Mouse (Mus musculus): ENCODE data around the gene Bcap31. TPM values are rescaled to one million over a fixed set of nuclear protein-coding genes. Genes with fewer than 3 reads are reported as not detected.

Gene Bcap31
- polyA plus RNA-seq, 1 experiment from 2014 or later: 301 TPM

GRCm38 (mm10) chrX:73685629-73686028 is 30.3 kb downstream of the Bcap31 start:
- Histone ChIP-seq H3K27me3 (ENCODE audit: control insufficient read depth, insufficient read depth, low read depth, low read length) (no peaks in the 10 kb centered on the region), H3K9me3 (ENCODE audit: control insufficient read depth, low read length) (no peaks in the 10 kb centered on the region), H3K36me3 (ENCODE audit: control insufficient read depth, insufficient read depth, low read length) (peaks cover 11% of the 10 kb centered on the region), H3K4me3 (ENCODE audit: low read length) (no peak overlapping the region), H3K4me2 (ENCODE audit: low read depth, low read length) (no peak overlapping the region), H3K9ac (ENCODE audit: low read length) (no peak overlapping the region), H3K27ac (ENCODE audit: low read length) (no peak overlapping the region), H3K4me1 (replicated peaks; ENCODE audit: control insufficient read depth, insufficient read depth, low read length) (no peaks in the 10 kb centered on the region)
- 66% methylated on average over 3 of the region's 3 CpGs for WGBS
- no peak for ATAC-seq (ENCODE audit: low read depth)

- Histone ChIP-seq H3K36me3 (ENCODE audit: control insufficient read depth, insufficient read depth, low read length) (peaks cover 11% of the 10 kb centered on the region), H3K4me1 (replicated peaks; ENCODE audit: control insufficient read depth, insufficient read depth, low read length) (no peaks in the 10 kb centered on the region), H3K4me3 (ENCODE audit: low read length) (no peak overlapping the region), H3K9me3 (ENCODE audit: control insufficient read depth, low read length) (no peaks in the 10 kb centered on the region), H3K4me2 (ENCODE audit: low read depth, low read length) (no peak overlapping the region), H3K9ac (ENCODE audit: low read length) (no peak overlapping the region), H3K27me3 (ENCODE audit: control insufficient read depth, insufficient read depth, low read depth, low read length) (no peaks in the 10 kb centered on the region), H3K27ac (ENCODE audit: low read length) (no peak overlapping the region)
- no peak for ATAC-seq (ENCODE audit: low read depth)
These were observed 31.0 kb downstream of the Bcap31 start for GRCm38 (mm10) chrX:73684978-73685377.

- no peaks in the 10 kb centered on the region for H3K27me3 ChIP-seq (ENCODE audit: control insufficient read depth, insufficient read depth, low read depth, low read length)
- H3K9ac ChIP-seq (ENCODE audit: low read length): no peak overlapping the region
- 83% methylated on average over 2 of the region's 2 CpGs for WGBS
- peaks cover 11% of the 10 kb centered on the region for H3K36me3 ChIP-seq (ENCODE audit: control insufficient read depth, insufficient read depth, low read length)
- no peak overlapping the region for H3K4me2 ChIP-seq (ENCODE audit: low read depth, low read length)
- no peaks in the 10 kb centered on the region for H3K4me1 ChIP-seq (replicated peaks; ENCODE audit: control insufficient read depth, insufficient read depth, low read length)
- no peak overlapping the region for H3K27ac ChIP-seq (ENCODE audit: low read length)
- ATAC-seq (ENCODE audit: low read depth): no peak
- no peaks in the 10 kb centered on the region for H3K9me3 ChIP-seq (ENCODE audit: control insufficient read depth, low read length)
- H3K4me3 ChIP-seq (ENCODE audit: low read length): no peak overlapping the region
These were observed 31.8 kb downstream of the Bcap31 start for GRCm38 (mm10) chrX:73684156-73684555.

GRCm38 (mm10) chrX:73676668-73677067 is 39.3 kb downstream of the Bcap31 start:
- ATAC-seq (ENCODE audit: low read depth): no peak
- no peaks in the 10 kb centered on the region for H3K27me3 ChIP-seq (ENCODE audit: control insufficient read depth, insufficient read depth, low read depth, low read length)
- H3K4me1 ChIP-seq (replicated peaks; ENCODE audit: control insufficient read depth, insufficient read depth, low read length): peaks cover 7% of the 10 kb centered on the region; the same call in 1 of the 2 replicates
- H3K36me3 ChIP-seq (ENCODE audit: control insufficient read depth, insufficient read depth, low read length): peaks cover 3% of the 10 kb centered on the region; the same call in 1 of the 2 replicates
- no peak overlapping the region for H3K27ac ChIP-seq (ENCODE audit: low read length)
- WGBS: 92% methylated on average over 4 of the region's 4 CpGs
- no peak overlapping the region for H3K4me3 ChIP-seq (ENCODE audit: low read length)
- no peak overlapping the region for H3K4me2 ChIP-seq (ENCODE audit: low read depth, low read length)
- H3K9me3 ChIP-seq (ENCODE audit: control insufficient read depth, low read length): no peaks in the 10 kb centered on the region
- no peak overlapping the region for H3K9ac ChIP-seq (ENCODE audit: low read length)

GRCm38 (mm10) chrX:73675231-73675630 is 40.7 kb downstream of the Bcap31 start:
- 63% methylated on average over 2 of the region's 2 CpGs for WGBS
- Histone ChIP-seq H3K4me3 (ENCODE audit: low read length) (no peak overlapping the region), H3K36me3 (ENCODE audit: control insufficient read depth, insufficient read depth, low read length) (peaks cover 3% of the 10 kb centered on the region; the same call in 1 of the 2 replicates), H3K27ac (ENCODE audit: low read length) (no peak overlapping the region), H3K4me2 (ENCODE audit: low read depth, low read length) (peak overlapping the region; percentile 68), H3K9ac (ENCODE audit: low read length) (no peak overlapping the region), H3K4me1 (replicated peaks; ENCODE audit: control insufficient read depth, insufficient read depth, low read length) (peaks cover 7% of the 10 kb centered on the region; the same call in 1 of the 2 replicates), H3K9me3 (ENCODE audit: control insufficient read depth, low read length) (no peaks in the 10 kb centered on the region), H3K27me3 (ENCODE audit: control insufficient read depth, insufficient read depth, low read depth, low read length) (no peaks in the 10 kb centered on the region)
- no peak for ATAC-seq (ENCODE audit: low read depth)

- H3K27ac ChIP-seq (ENCODE audit: low read length): no peak overlapping the region
- 24% methylated on average over 18 of the region's 20 CpGs for WGBS
- H3K36me3 ChIP-seq (ENCODE audit: control insufficient read depth, insufficient read depth, low read length): 0 out of 2 replicates have a peak, but pooled peaks cover 3% of the 10 kb centered on the region
- ATAC-seq (ENCODE audit: low read depth): peak; percentile 50
- peak overlapping the region; percentile 82 for H3K9ac ChIP-seq (ENCODE audit: low read length)
- H3K4me2 ChIP-seq (ENCODE audit: low read depth, low read length): peak overlapping the region; percentile 68
- H3K4me3 ChIP-seq (ENCODE audit: low read length): peak overlapping the region; percentile 61
- peaks cover 7% of the 10 kb centered on the region; the same call in 1 of the 2 replicates for H3K4me1 ChIP-seq (replicated peaks; ENCODE audit: control insufficient read depth, insufficient read depth, low read length)
- no peaks in the 10 kb centered on the region for H3K9me3 ChIP-seq (ENCODE audit: control insufficient read depth, low read length)
- H3K27me3 ChIP-seq (ENCODE audit: control insufficient read depth, insufficient read depth, low read depth, low read length): no peaks in the 10 kb centered on the region
These were observed 41.9 kb downstream of the Bcap31 start for GRCm38 (mm10) chrX:73673968-73674661.

- no peaks in the 10 kb centered on the region for H3K27me3 ChIP-seq (ENCODE audit: control insufficient read depth, insufficient read depth, low read depth, low read length)
- peak overlapping the region; percentile 39; the same call in 1 of the 2 replicates for H3K27ac ChIP-seq (ENCODE audit: low read length)
- H3K9ac ChIP-seq (ENCODE audit: low read length): peak overlapping the region; percentile 82
- H3K4me1 ChIP-seq (replicated peaks; ENCODE audit: control insufficient read depth, insufficient read depth, low read length): peaks cover 7% of the 10 kb centered on the region; the same call in 1 of the 2 replicates
- peak; percentile 6; the same call in 1 of the 2 replicates for ATAC-seq (ENCODE audit: low read depth)
- WGBS: 5% methylated on average over 14 of the region's 42 CpGs
- peak overlapping the region; percentile 68 for H3K4me2 ChIP-seq (ENCODE audit: low read depth, low read length)
- peak overlapping the region; percentile 61 for H3K4me3 ChIP-seq (ENCODE audit: low read length)
- 0 out of 2 replicates have a peak, but pooled peaks cover 3% of the 10 kb centered on the region for H3K36me3 ChIP-seq (ENCODE audit: control insufficient read depth, insufficient read depth, low read length)
- H3K9me3 ChIP-seq (ENCODE audit: control insufficient read depth, low read length): no peaks in the 10 kb centered on the region
These were observed 42.4 kb downstream of the Bcap31 start for GRCm38 (mm10) chrX:73673619-73673967.

- WGBS: 11% methylated on average over 37 of the region's 72 CpGs
- peak within 1 kb of the TSS; percentile 39; the same call in 1 of the 2 replicates for H3K27ac ChIP-seq (ENCODE audit: low read length)
- peak; percentile 86 for ATAC-seq (ENCODE audit: low read depth)
These were observed 42.9 kb downstream of the Bcap31 start, which contains the start of gene Slc6a8 for GRCm38 (mm10) chrX:73672879-73673618. TSS of gene Slc6a8 (plus strand) at chrX:73673150.

GRCm38 (mm10) chrX:73672031-73672431 is 43.9 kb downstream of the Bcap31 start:
- ATAC-seq (ENCODE audit: low read depth): peak; percentile 56; the same call in 1 of the 2 replicates
- 0 out of 2 replicates have a peak, but pooled peaks cover 3% of the 10 kb centered on the region for H3K36me3 ChIP-seq (ENCODE audit: control insufficient read depth, insufficient read depth, low read length)
- H3K27me3 ChIP-seq (ENCODE audit: control insufficient read depth, insufficient read depth, low read depth, low read length): no peaks in the 10 kb centered on the region
- no peak overlapping the region for H3K27ac ChIP-seq (ENCODE audit: low read length)
- H3K4me2 ChIP-seq (ENCODE audit: low read depth, low read length): no peak overlapping the region
- no peak overlapping the region; the same call in 1 of the 2 replicates for H3K4me3 ChIP-seq (ENCODE audit: low read length)
- WGBS: 56% methylated on average over 4 of the region's 4 CpGs
- no peaks in the 10 kb centered on the region for H3K9me3 ChIP-seq (ENCODE audit: control insufficient read depth, low read length)
- no peak overlapping the region for H3K9ac ChIP-seq (ENCODE audit: low read length)
- H3K4me1 ChIP-seq (replicated peaks; ENCODE audit: control insufficient read depth, insufficient read depth, low read length): peaks cover 7% of the 10 kb centered on the region; the same call in 1 of the 2 replicates

More at GRCm38 (mm10) chrX:73672879-73673618, 42.9 kb downstream of the Bcap31 start, which contains the start of gene Slc6a8:
- Histone ChIP-seq H3K4me2 (ENCODE audit: low read depth, low read length) (peak within 1 kb of the TSS; percentile 68), H3K27me3 (ENCODE audit: control insufficient read depth, insufficient read depth, low read depth, low read length) (no peaks in the 10 kb centered on the region), H3K4me3 (ENCODE audit: low read length) (peak within 1 kb of the TSS; percentile 61), H3K36me3 (ENCODE audit: control insufficient read depth, insufficient read depth, low read length) (0 out of 2 replicates have a peak, but pooled peaks cover 3% of the 10 kb centered on the region), H3K9ac (ENCODE audit: low read length) (peak within 1 kb of the TSS; percentile 82), H3K4me1 (replicated peaks; ENCODE audit: control insufficient read depth, insufficient read depth, low read length) (peaks cover 7% of the 10 kb centered on the region; the same call in 1 of the 2 replicates), H3K9me3 (ENCODE audit: control insufficient read depth, low read length) (no peaks in the 10 kb centered on the region)

Measured in lung, embryonic 16.5 days (tissue).